ENCODE assay signal across 9 mouse cellular contexts in genomic region chr5:149538531-149538930, GRCm38 (mm10). TPM values are rescaled to one million over a fixed set of nuclear protein-coding genes. Genes with fewer than 3 reads are reported as not detected.
A peak's percentile ranks its signal among the peaks of the same experiment; 100 is the strongest.
DNase-seq lines count a peak whose midpoint lies in the region; ATAC-seq lines count a peak whose summit lies in the region.
"Had no signal": no experiment of that assay in that cellular context is flagged by ENCODE, and none has a peak within 500 bp of the region (broad histone marks: within the 10 kb centered on the region; RNA-seq: fewer than 3 reads in every experiment).

No protein-coding gene starts in this region.

- DNase-seq in hindbrain, embryonic 14.5 days (ENCODE audit: low spot score), result no peak
- no peak for DNase-seq in hindbrain, embryonic 11.5 days (ENCODE audit: low spot score)
- peak; percentile 62 for DNase-seq in brain, adult 2 months (ENCODE audit: low read depth, low spot score)
- peak; percentile 26 for DNase-seq in lung, postnatal 14 days
- no peak for DNase-seq in adrenal gland, postnatal 14 days
- DNase-seq in urinary bladder, postnatal 14 days (ENCODE audit: low spot score), result no peak
- DNase-seq in left cerebral cortex, adult 18-20 months (ENCODE audit: low spot score in 2 of 2), result no peak

- 64% methylated on average over 8 of the region's 8 CpGs for WGBS in hindbrain, embryonic 14.5 days
- WGBS in hindbrain, embryonic 11.5 days, result 79% methylated on average over 8 of the region's 8 CpGs
- 38% methylated on average over 8 of the region's 8 CpGs for WGBS in heart, embryonic 15.5 days

- 0 out of 2 replicates have a peak overlapping the region, but pooled peaks have one; percentile 16 for H3K27ac ChIP-seq in hindbrain, embryonic 14.5 days
- H3K27ac ChIP-seq in hindbrain, embryonic 11.5 days (ENCODE audit: low read depth, low read length), result no peak overlapping the region
- no peak overlapping the region for H3K27ac ChIP-seq in heart, embryonic 15.5 days

- peaks cover 12% of the 10 kb centered on the region; the same call in 1 of the 2 replicates for H3K4me1 ChIP-seq in hindbrain, embryonic 14.5 days (replicated peaks; ENCODE audit: control insufficient read depth, insufficient read depth, low read length)
- H3K4me1 ChIP-seq in hindbrain, embryonic 11.5 days (replicated peaks; ENCODE audit: control insufficient read depth, insufficient read depth, low read length), result no peaks in the 10 kb centered on the region
- peaks cover 14% of the 10 kb centered on the region for H3K4me1 ChIP-seq in heart, embryonic 15.5 days (replicated peaks)

- no peak overlapping the region for H3K9ac ChIP-seq in hindbrain, embryonic 14.5 days
- H3K9ac ChIP-seq in hindbrain, embryonic 11.5 days (ENCODE audit: low read depth, low read length), result no peak overlapping the region
- no peak overlapping the region for H3K9ac ChIP-seq in heart, embryonic 15.5 days

- no peaks in the 10 kb centered on the region for H3K27me3 ChIP-seq in hindbrain, embryonic 14.5 days (ENCODE audit: control insufficient read depth, insufficient read depth, low read length)
- no peaks in the 10 kb centered on the region for H3K27me3 ChIP-seq in hindbrain, embryonic 11.5 days (ENCODE audit: control insufficient read depth, insufficient read depth, low read length)
- no peaks in the 10 kb centered on the region for H3K27me3 ChIP-seq in heart, embryonic 15.5 days

- no peaks in the 10 kb centered on the region for H3K36me3 ChIP-seq in hindbrain, embryonic 14.5 days (replicated peaks; ENCODE audit: control insufficient read depth, insufficient read depth)
- no peaks in the 10 kb centered on the region for H3K36me3 ChIP-seq in hindbrain, embryonic 11.5 days (ENCODE audit: control insufficient read depth, insufficient read depth, low read length)
- H3K36me3 ChIP-seq in heart, embryonic 15.5 days, result no peaks in the 10 kb centered on the region

- H3K9me3 ChIP-seq in hindbrain, embryonic 14.5 days (ENCODE audit: control insufficient read depth, low read length), result no peaks in the 10 kb centered on the region
- H3K9me3 ChIP-seq in hindbrain, embryonic 11.5 days (ENCODE audit: control insufficient read depth, low read length), result no peaks in the 10 kb centered on the region
- no peaks in the 10 kb centered on the region for H3K9me3 ChIP-seq in heart, embryonic 15.5 days (replicated peaks)

- H3K4me3 ChIP-seq in hindbrain, embryonic 14.5 days (replicated peaks; ENCODE audit: low read length), result no peak overlapping the region
- no peak overlapping the region for H3K4me3 ChIP-seq in hindbrain, embryonic 11.5 days (ENCODE audit: low read depth, low read length)
- H3K4me3 ChIP-seq in heart, embryonic 15.5 days, result 0 out of 2 replicates have a peak overlapping the region, but pooled peaks have one; percentile 19

- no peak for ATAC-seq in hindbrain, embryonic 14.5 days (ENCODE audit: low FRiP score)
- ATAC-seq in hindbrain, embryonic 11.5 days (ENCODE audit: low FRiP score), result no peak
- 0 out of 2 replicates have a peak, but pooled peaks have one; percentile 43 for ATAC-seq in heart, embryonic 15.5 days (replicated peaks; ENCODE audit: insufficient number of reproducible peaks, insufficient read depth, low FRiP score, low read depth)

- H3K4me2 ChIP-seq in hindbrain, embryonic 14.5 days (replicated peaks), result peak overlapping the region; percentile 31; the same call in 1 of the 2 replicates
- H3K4me2 ChIP-seq in hindbrain, embryonic 11.5 days (replicated peaks; ENCODE audit: low read depth, low read length), result no peak overlapping the region
- peak overlapping the region; percentile 54 for H3K4me2 ChIP-seq in heart, embryonic 15.5 days

RNA-seq across cellular contexts. Expression of gene Wdr95, which starts 10.1 kb away (rescaled TPM):
- 0.36 TPM in 1 of 2 replicates, not detected in the other for polyA plus RNA-seq in hindbrain, embryonic 14.5 days (2014; fragmentation: Nextera tagmentation; extraction: Ambion mirVana)
- polyA plus RNA-seq in hindbrain, embryonic 11.5 days (2014; fragmentation: Nextera tagmentation; extraction: Ambion mirVana), result not detected in 2 replicates
- polyA plus RNA-seq in heart, embryonic 15.5 days (2015; fragmentation: Nextera tagmentation; extraction: Ambion mirVana), result 0.13 TPM in 1 of 2 replicates, not detected in the other
- total RNA-seq in adrenal gland, postnatal 14 days (2021), result 0.34 TPM in 1 of 2 replicates, not detected in the other
- total RNA-seq in left cerebral cortex, adult 18-20 months (2021), result under 1 TPM; 0.14 to 0.35 TPM
- polyA plus RNA-seq: limb, embryonic 11.5 days had no signal

Comparison
In these comparisons a context has a peak if more than half of its experiments do, and no peak if none do; other contexts are left out.
1. DNase-seq: peak in brain, adult 2 months (single experiment) and lung, postnatal 14 days (single experiment); none in hindbrain, embryonic 14.5 days (single experiment), hindbrain, embryonic 11.5 days (single experiment), adrenal gland, postnatal 14 days (single experiment), urinary bladder, postnatal 14 days (single experiment) and left cerebral cortex, adult 18-20 months (0 of 2).